Mouse (Mus musculus) left cerebral cortex, adult 18-20 months (tissue): ENCODE data around the gene Sgcg. TPM values are rescaled to one million over a fixed set of nuclear protein-coding genes. Genes with fewer than 3 reads are reported as not detected.

Experiments
- DNase-seq, 2 experiments: peaks; one replicate each; pipeline ENCODE4 v3.0.0; 2021 to 2022; ENCODE audit warnings: low spot score in 2 of 2, mixed read lengths in 1 of 2
- long read RNA-seq, 2 experiments: library from polyadenylated mRNA; stranded (forward); transcript quantifications; one replicate each; pipeline ENCODE4 v2.0.0; 2021
- total RNA-seq, 2 experiments: library from RNA; stranded (reverse); gene quantifications; 2 replicates each; pipeline ENCODE4 v1.2.3; 2021

The Sgcg gene
- total RNA-seq: under 1 TPM in 1 of 2 experiments, not detected in 1; 0.40 TPM
- long read RNA-seq, experiment 1: 0 reads
- long read RNA-seq, experiment 2: 0 reads

- no peak for DNase-seq
These were observed at the start of gene Sgcg for GRCm38 (mm10) chr14:61258352-61258751. Gene Sgcg, minus strand, starts transcription at chr14:61258490.

- DNase-seq: no peak
These were observed 45.8 kb upstream of the Sgcg start for GRCm38 (mm10) chr14:61303969-61304609.

GRCm38 (mm10) chr14:61302428-61302827 is 44.1 kb upstream of the Sgcg start:
- DNase-seq: no peak

- DNase-seq: no peak
These were observed 43.0 kb upstream of the Sgcg start for GRCm38 (mm10) chr14:61301323-61301722.

- no peak for DNase-seq
These were observed 41.5 kb upstream of the Sgcg start for GRCm38 (mm10) chr14:61299810-61300209.

GRCm38 (mm10) chr14:61294738-61295079 is 36.4 kb upstream of the Sgcg start:
- peak; percentile 44 to 56 for DNase-seq

GRCm38 (mm10) chr14:61293884-61294737 is 35.8 kb upstream of the Sgcg start:
- peak; percentile 45 to 63 for DNase-seq

GRCm38 (mm10) chr14:61290664-61291063 is 32.4 kb upstream of the Sgcg start:
- DNase-seq: no peak

- DNase-seq: no peak
These were observed 30.5 kb upstream of the Sgcg start for GRCm38 (mm10) chr14:61288606-61289286.

GRCm38 (mm10) chr14:61278676-61279300 is 20.5 kb upstream of the Sgcg start:
- no peak for DNase-seq

- DNase-seq: peak in 1 of 2 experiments; percentile 61
These were observed 19.0 kb upstream of the Sgcg start for GRCm38 (mm10) chr14:61277285-61277684.

- no peak for DNase-seq
These were observed 16.3 kb upstream of the Sgcg start for GRCm38 (mm10) chr14:61274414-61275198.

- DNase-seq: no peak
These were observed 9.7 kb upstream of the Sgcg start for GRCm38 (mm10) chr14:61267908-61268475.

- no peak for DNase-seq
These were observed 794 bp upstream of the Sgcg start for GRCm38 (mm10) chr14:61259084-61259483.

- no peak for DNase-seq
These were observed 5.5 kb downstream of the Sgcg start for GRCm38 (mm10) chr14:61252596-61253388.

- no peak for DNase-seq
These were observed 11.8 kb downstream of the Sgcg start for GRCm38 (mm10) chr14:61246444-61246843.

- DNase-seq: no peak
These were observed 15.7 kb downstream of the Sgcg start for GRCm38 (mm10) chr14:61242611-61243010.

- DNase-seq: peak; percentile 35 to 55
These were observed 19.5 kb downstream of the Sgcg start for GRCm38 (mm10) chr14:61238751-61239150.

GRCm38 (mm10) chr14:61237101-61237654 is 21.1 kb downstream of the Sgcg start:
- no peak for DNase-seq
